ENCODE assay signal across 8 mouse cellular contexts in genomic region chr10:62650881-62651810, GRCm38 (mm10). TPM values are rescaled to one million over a fixed set of nuclear protein-coding genes. Genes with fewer than 3 reads are reported as not detected.
DNase-seq lines count a peak whose midpoint lies in the region; ATAC-seq and TF ChIP-seq lines count a peak whose summit lies in the region.

Ddx50 (minus strand) TSS chr10:62651218.

- peak within 1 kb of the TSS; percentile 97 for H3K27ac ChIP-seq in embryonic facial prominence, embryonic 14.5 days (replicated peaks; ENCODE audit: low read depth, low read length)
- peak within 1 kb of the TSS; percentile 92 for H3K27ac ChIP-seq in heart, adult 2 months
- H3K27ac ChIP-seq in limb, embryonic 13.5 days = peak within 1 kb of the TSS; percentile 95
- H3K27ac ChIP-seq in midbrain, embryonic 16.5 days (ENCODE audit: low read length) = peak within 1 kb of the TSS; percentile 95

- peaks cover 6% of the 10 kb centered on the region; the same call in 1 of the 2 replicates for H3K79me2 ChIP-seq in heart, adult 2 months (replicated peaks; ENCODE audit: control insufficient read depth, insufficient read depth, low read length)

- no peaks in the 10 kb centered on the region for H3K27me3 ChIP-seq in embryonic facial prominence, embryonic 14.5 days (replicated peaks; ENCODE audit: control insufficient read depth, insufficient read depth, low read length)
- no peaks in the 10 kb centered on the region for H3K27me3 ChIP-seq in heart, adult 2 months (ENCODE audit: control insufficient read depth, insufficient read depth, low read length)
- H3K27me3 ChIP-seq in limb, embryonic 13.5 days = no peaks in the 10 kb centered on the region
- H3K27me3 ChIP-seq in midbrain, embryonic 16.5 days (ENCODE audit: control insufficient read depth, insufficient read depth, low read depth, low read length) = no peaks in the 10 kb centered on the region

- TF ChIP-seq CTCF in heart, adult 2 months (IDR thresholded peaks at IDR 0.05) = no peak

- peak within 1 kb of the TSS; percentile 92 for H3K9ac ChIP-seq in embryonic facial prominence, embryonic 14.5 days (ENCODE audit: low read depth, low read length)
- H3K9ac ChIP-seq in heart, adult 2 months (ENCODE audit: low read depth, low read length) = peak within 1 kb of the TSS; percentile 91
- H3K9ac ChIP-seq in limb, embryonic 13.5 days = peak within 1 kb of the TSS; percentile 97
- peak within 1 kb of the TSS; percentile 87 for H3K9ac ChIP-seq in midbrain, embryonic 16.5 days (ENCODE audit: low read depth, low read length)

- peak within 1 kb of the TSS; percentile 97 for H3K4me3 ChIP-seq in embryonic facial prominence, embryonic 14.5 days (ENCODE audit: low read depth, low read length)
- H3K4me3 ChIP-seq in heart, adult 2 months = peak within 1 kb of the TSS; percentile 77
- peak within 1 kb of the TSS; percentile 96 for H3K4me3 ChIP-seq in limb, embryonic 13.5 days
- H3K4me3 ChIP-seq in midbrain, embryonic 16.5 days (ENCODE audit: low read depth, low read length) = peak within 1 kb of the TSS; percentile 83

- intact Hi-C loops in heart, adult 2 months (cut with DNase I) = loop anchor here (1.0 to 5.0 kb wide), 5 partner anchors 14 to 164 kb away; partner anchors contain the start of genes Ddx21 and Vps26a

- H3K9me3 ChIP-seq in embryonic facial prominence, embryonic 14.5 days (ENCODE audit: control insufficient read depth, low read length) = no peaks in the 10 kb centered on the region
- no peaks in the 10 kb centered on the region for H3K9me3 ChIP-seq in limb, embryonic 13.5 days
- no peaks in the 10 kb centered on the region for H3K9me3 ChIP-seq in midbrain, embryonic 16.5 days (replicated peaks; ENCODE audit: control insufficient read depth, low read length, poor library complexity, severe bottlenecking)

- WGBS in embryonic facial prominence, embryonic 14.5 days = 0% methylated on average over 50 of the region's 89 CpGs
- under 1% methylated on average over 86 of the region's 89 CpGs for WGBS in heart, adult 2 months
- WGBS in limb, embryonic 13.5 days = under 1% methylated on average over 89 of the region's 89 CpGs
- 0% methylated on average over 82 of the region's 89 CpGs for WGBS in midbrain, embryonic 16.5 days

- H3K4me1 ChIP-seq in embryonic facial prominence, embryonic 14.5 days (ENCODE audit: control insufficient read depth, insufficient read depth, low read length) = peaks cover 11% of the 10 kb centered on the region
- peaks cover 7% of the 10 kb centered on the region for H3K4me1 ChIP-seq in heart, adult 2 months (ENCODE audit: control insufficient read depth, insufficient read depth, low read length)
- H3K4me1 ChIP-seq in limb, embryonic 13.5 days = peaks cover 18% of the 10 kb centered on the region
- peaks cover 19% of the 10 kb centered on the region for H3K4me1 ChIP-seq in midbrain, embryonic 16.5 days (ENCODE audit: control insufficient read depth, insufficient read depth, low read length)

- peaks cover 18% of the 10 kb centered on the region for H3K36me3 ChIP-seq in embryonic facial prominence, embryonic 14.5 days (ENCODE audit: control insufficient read depth, insufficient read depth, low read length)
- peaks cover 18% of the 10 kb centered on the region for H3K36me3 ChIP-seq in heart, adult 2 months (ENCODE audit: control insufficient read depth, insufficient read depth, low read length)
- H3K36me3 ChIP-seq in limb, embryonic 13.5 days = peaks cover 15% of the 10 kb centered on the region
- H3K36me3 ChIP-seq in midbrain, embryonic 16.5 days (ENCODE audit: control insufficient read depth, insufficient read depth, low read length) = no peaks in the 10 kb centered on the region

- peak; percentile 99 for DNase-seq in 3T3-L1 (ENCODE audit: low read depth, low spot score)
- peak; percentile 94 to 97 for DNase-seq in adrenal gland, postnatal 4 days (ENCODE audit: low spot score in 2 of 2)
- DNase-seq in embryonic facial prominence, embryonic 14.5 days (ENCODE audit: low spot score) = peak; percentile 100
- peak; percentile 97 to 99 for DNase-seq in heart, adult 2 months
- peak; percentile 99 for DNase-seq in kidney, adult 8-10 months
- peak; percentile 89 to 95 for DNase-seq in spleen, postnatal 10 days (ENCODE audit: low spot score in 2 of 2)

- H3K4me2 ChIP-seq in embryonic facial prominence, embryonic 14.5 days (ENCODE audit: low read depth, low read length) = peak within 1 kb of the TSS; percentile 78
- H3K4me2 ChIP-seq in limb, embryonic 13.5 days (replicated peaks) = peak within 1 kb of the TSS; percentile 81
- H3K4me2 ChIP-seq in midbrain, embryonic 16.5 days (ENCODE audit: low read length) = peak within 1 kb of the TSS; percentile 82

- peak; percentile 75 for TF ChIP-seq POLR2A in heart, adult 2 months (IDR thresholded peaks at IDR 0.05; ENCODE audit: insufficient read depth, low read depth, low read length)

- peak; percentile 100 for ATAC-seq in embryonic facial prominence, embryonic 14.5 days (ENCODE audit: low read depth)
- ATAC-seq in limb, embryonic 13.5 days (ENCODE audit: low FRiP score, low read depth) = peak; percentile 100
- peak; percentile 100 for ATAC-seq in midbrain, embryonic 16.5 days

- peak; percentile 77; the same call in 1 of the 2 replicates for TF ChIP-seq EP300 in heart, adult 2 months (IDR thresholded peaks at IDR 0.05; ENCODE audit: insufficient read depth, low read depth, low read length)

RNA-seq across cellular contexts. Expression of gene Ddx50, which starts in this region (rescaled TPM):
- total RNA-seq in adrenal gland, postnatal 4 days (2021) = 100 to 1,000 TPM; 141 to 143 TPM
- 149 and 153 TPM in 2 replicates for polyA plus RNA-seq in embryonic facial prominence, embryonic 14.5 days (2014; fragmentation: Nextera tagmentation; extraction: Ambion mirVana)
- total RNA-seq in heart, adult 2 months (2021) = 10 to 100 TPM; 48.0 to 48.1 TPM
- polyA plus RNA-seq in heart, adult 2 months (2012; rRNA removed) = 10.8 and 16.4 TPM in 2 replicates
- polyA plus RNA-seq in limb, embryonic 13.5 days (2015; fragmentation: Nextera tagmentation; extraction: Ambion mirVana) = 171 and 177 TPM in 2 replicates
- polyA plus RNA-seq in midbrain, embryonic 16.5 days (2015; fragmentation: Nextera tagmentation; extraction: Ambion mirVana) = 89.4 and 96.8 TPM in 2 replicates

Comparison
In these comparisons a context has a peak if more than half of its experiments do, and no peak if none do; other contexts are left out.
1. Peak in every context shown above with its lines: DNase-seq, ATAC-seq, H3K4me3 ChIP-seq and H3K27ac ChIP-seq.